Mouse (Mus musculus): ENCODE results near the gene 4930404N11Rik.

- TF ChIP-seq CTCF (IDR thresholded peaks at IDR 0.05; ENCODE audit: insufficient read depth, low read depth, low read length) (no peak), POLR2A (IDR thresholded peaks at IDR 0.05; ENCODE audit: insufficient read depth, low read depth, low read length) (no peak)
Observed at GRCm38 (mm10) chr10:81410350-81410749, 44.7 kb upstream of the 4930404N11Rik start.

All from olfactory bulb, adult 2 months (tissue).